9 mouse cellular contexts compared by ENCODE assay signal in genomic region chr7:134709226-134709853, GRCm38 (mm10). TPM values are rescaled to one million over a fixed set of nuclear protein-coding genes. Genes with fewer than 3 reads are reported as not detected.
DNase-seq lines count a peak whose midpoint lies in the region; ATAC-seq and TF ChIP-seq lines count a peak whose summit lies in the region.
"Had no signal": no experiment of that assay in that cellular context is flagged by ENCODE, and none has a peak within 500 bp of the region (broad histone marks: within the 10 kb centered on the region; RNA-seq: fewer than 3 reads in every experiment).

No protein-coding gene starts in this region.

- H3K27me3 ChIP-seq in limb, embryonic 14.5 days (ENCODE audit: control insufficient read depth, insufficient read depth, low read length) = no peaks in the 10 kb centered on the region
- no peaks in the 10 kb centered on the region for H3K27me3 ChIP-seq in limb, embryonic 10.5 days (ENCODE audit: low read depth, poor library complexity, severe bottlenecking)
- H3K27me3 ChIP-seq in forebrain, embryonic 16.5 days (replicated peaks; ENCODE audit: control insufficient read depth, insufficient read depth, low read length) = no peaks in the 10 kb centered on the region
- H3K27me3 ChIP-seq: liver, embryonic 15.5 days had no signal

- no peaks in the 10 kb centered on the region; the same call in 1 of the 2 replicates for H3K9me3 ChIP-seq in limb, embryonic 14.5 days (ENCODE audit: control insufficient read depth, low read length)
- no peaks in the 10 kb centered on the region for H3K9me3 ChIP-seq in limb, embryonic 10.5 days (replicated peaks)
- no peaks in the 10 kb centered on the region for H3K9me3 ChIP-seq in forebrain, embryonic 16.5 days (ENCODE audit: control insufficient read depth, low read length)
- H3K9me3 ChIP-seq: liver, embryonic 15.5 days had no signal

- ATAC-seq in limb, embryonic 14.5 days (ENCODE audit: low FRiP score, low read depth) = peak; percentile 36; the same call in 1 of the 2 replicates
- peak; percentile 95 for ATAC-seq in forebrain, embryonic 16.5 days

- H3K4me2 ChIP-seq in limb, embryonic 14.5 days (replicated peaks; ENCODE audit: low read depth, low read length, severe bottlenecking) = no peak overlapping the region
- no peak overlapping the region for H3K4me2 ChIP-seq in forebrain, embryonic 16.5 days (ENCODE audit: low read length)
- H3K4me2 ChIP-seq: liver, embryonic 15.5 days had no signal

- no peak overlapping the region for H3K4me3 ChIP-seq in limb, embryonic 14.5 days (replicated peaks; ENCODE audit: low read length)
- H3K4me3 ChIP-seq in limb, embryonic 10.5 days = no peak overlapping the region
- H3K4me3 ChIP-seq in forebrain, embryonic 16.5 days (replicated peaks; ENCODE audit: low read length) = no peak overlapping the region
- H3K4me3 ChIP-seq: liver, embryonic 15.5 days had no signal

- WGBS in limb, embryonic 14.5 days = 48% methylated on average over 5 of the region's 5 CpGs
- WGBS in limb, embryonic 10.5 days = 40% methylated on average over 5 of the region's 5 CpGs
- WGBS in forebrain, embryonic 16.5 days = 16% methylated on average over 5 of the region's 5 CpGs

- H3K27ac ChIP-seq in limb, embryonic 14.5 days (replicated peaks; ENCODE audit: low read depth, low read length) = no peak overlapping the region
- no peak overlapping the region for H3K27ac ChIP-seq in limb, embryonic 10.5 days
- H3K27ac ChIP-seq in forebrain, embryonic 16.5 days (ENCODE audit: low read length) = no peak overlapping the region
- H3K27ac ChIP-seq: liver, embryonic 15.5 days had no signal

- TF ChIP-seq POLR2A in limb, embryonic 14.5 days (IDR thresholded peaks at IDR 0.05; ENCODE audit: borderline replicate concordance, extremely low read depth, insufficient read depth, insufficient read length) = no peak

- H3K9ac ChIP-seq in limb, embryonic 14.5 days (ENCODE audit: low read depth, low read length, severe bottlenecking) = no peak overlapping the region
- no peak overlapping the region for H3K9ac ChIP-seq in forebrain, embryonic 16.5 days (replicated peaks; ENCODE audit: low read depth, low read length)
- H3K9ac ChIP-seq: liver, embryonic 15.5 days had no signal

- intact Hi-C loops in heart, postnatal 36 days (cut with DNase I) = no loop called here
- intact Hi-C loops in heart, postnatal 10 days (cut with DNase I) = no loop called here

- H3K4me1 ChIP-seq in limb, embryonic 14.5 days (ENCODE audit: control insufficient read depth, insufficient read depth, low read length) = peaks cover 18% of the 10 kb centered on the region
- H3K4me1 ChIP-seq in limb, embryonic 10.5 days = peaks cover 22% of the 10 kb centered on the region
- peaks cover 10% of the 10 kb centered on the region for H3K4me1 ChIP-seq in forebrain, embryonic 16.5 days (replicated peaks; ENCODE audit: control insufficient read depth, insufficient read depth, low read length)
- H3K4me1 ChIP-seq: liver, embryonic 15.5 days had no signal

- H3K36me3 ChIP-seq in limb, embryonic 14.5 days (ENCODE audit: control insufficient read depth, insufficient read depth, low read length) = 0 out of 2 replicates have a peak, but pooled peaks cover 5% of the 10 kb centered on the region
- peaks cover 5% of the 10 kb centered on the region; the same call in 1 of the 2 replicates for H3K36me3 ChIP-seq in limb, embryonic 10.5 days
- H3K36me3 ChIP-seq in forebrain, embryonic 16.5 days (ENCODE audit: control insufficient read depth, insufficient read depth) = no peaks in the 10 kb centered on the region
- H3K36me3 ChIP-seq: liver, embryonic 15.5 days had no signal

- no peak for DNase-seq in limb, embryonic 14.5 days (ENCODE audit: low spot score)
- no peak for DNase-seq in limb, embryonic 10.5 days (ENCODE audit: low spot score)
- DNase-seq in layer of hippocampus, postnatal 25 days (ENCODE audit: extremely low spot score in 1 of 2, low spot score in 1 of 2) = peak; percentile 9 to 37
- DNase-seq in right cerebral cortex, adult 18-20 months = peak; percentile 73
- no peak for DNase-seq in thymus, postnatal 10 days (ENCODE audit: low spot score in 2 of 2)
- no peak for DNase-seq in heart, postnatal 36 days
- DNase-seq in heart, postnatal 10 days = no peak

RNA-seq across cellular contexts. Expression of gene Dock1, which starts 38.9 kb away (rescaled TPM):
- 32.0 and 35.7 TPM in 2 replicates for polyA plus RNA-seq in limb, embryonic 14.5 days (2012; rRNA removed)
- polyA plus RNA-seq in limb, embryonic 14.5 days (2014; fragmentation: Nextera tagmentation; extraction: Ambion mirVana) = 40.0 and 45.9 TPM in 2 replicates
- 36.3 and 44.5 TPM in 2 replicates for polyA plus RNA-seq in limb, embryonic 10.5 days (2016; fragmentation: Nextera tagmentation; extraction: Ambion mirVana)
- 7.7 and 10.5 TPM in 2 replicates for polyA plus RNA-seq in forebrain, embryonic 16.5 days (2015; fragmentation: Nextera tagmentation; extraction: Ambion mirVana)
- 10 to 100 TPM; 24.6 TPM for total RNA-seq in layer of hippocampus, postnatal 25 days (2021)
- 10 to 100 TPM; 26.3 to 28.8 TPM for total RNA-seq in heart, postnatal 36 days (2021)
- 10 to 100 TPM; 46.8 to 47.5 TPM for total RNA-seq in heart, postnatal 10 days (2021)

Comparison
In these comparisons a context has a peak if more than half of its experiments do, and no peak if none do; other contexts are left out.
1. DNase-seq: peak in layer of hippocampus, postnatal 25 days (2 of 2) and right cerebral cortex, adult 18-20 months (single experiment); none in limb, embryonic 14.5 days (single experiment), limb, embryonic 10.5 days (single experiment), thymus, postnatal 10 days (0 of 2), heart, postnatal 36 days (0 of 2) and heart, postnatal 10 days (0 of 2).